Mouse (Mus musculus) left cerebral cortex, postnatal 14 days (tissue): ENCODE measurements around the gene Zc3h4. TPM values are rescaled to one million over a fixed set of nuclear protein-coding genes. Genes with fewer than 3 reads are reported as not detected.
A peak's percentile ranks its signal among the peaks of the same experiment; 100 is the strongest.

Source experiments
- DNase-seq, 2 experiments: peaks; one replicate each; pipeline ENCODE4 v3.0.0; 2021 to 2022; ENCODE audit warnings: low spot score in 2 of 2, mixed read lengths in 1 of 2
- intact Hi-C: fragments of 180-260 bp; cut with DNase I; formaldehyde crosslinking; loops from one replicate; pipeline ENCODE4 v1.15.1; 2025
- total RNA-seq, 2 experiments: library from RNA; stranded (reverse); gene quantifications; 2 replicates each; pipeline ENCODE4 v1.2.3; 2021

Zc3h4 gene
- total RNA-seq, 2 experiments from 2014 or later, result 55.1 to 55.7 TPM

GRCm38 (mm10) chr7:16420493-16421118 is 19.9 kb downstream of the Zc3h4 start:
- no peak for DNase-seq
- intact Hi-C loops, result no loop called here

DNA sequence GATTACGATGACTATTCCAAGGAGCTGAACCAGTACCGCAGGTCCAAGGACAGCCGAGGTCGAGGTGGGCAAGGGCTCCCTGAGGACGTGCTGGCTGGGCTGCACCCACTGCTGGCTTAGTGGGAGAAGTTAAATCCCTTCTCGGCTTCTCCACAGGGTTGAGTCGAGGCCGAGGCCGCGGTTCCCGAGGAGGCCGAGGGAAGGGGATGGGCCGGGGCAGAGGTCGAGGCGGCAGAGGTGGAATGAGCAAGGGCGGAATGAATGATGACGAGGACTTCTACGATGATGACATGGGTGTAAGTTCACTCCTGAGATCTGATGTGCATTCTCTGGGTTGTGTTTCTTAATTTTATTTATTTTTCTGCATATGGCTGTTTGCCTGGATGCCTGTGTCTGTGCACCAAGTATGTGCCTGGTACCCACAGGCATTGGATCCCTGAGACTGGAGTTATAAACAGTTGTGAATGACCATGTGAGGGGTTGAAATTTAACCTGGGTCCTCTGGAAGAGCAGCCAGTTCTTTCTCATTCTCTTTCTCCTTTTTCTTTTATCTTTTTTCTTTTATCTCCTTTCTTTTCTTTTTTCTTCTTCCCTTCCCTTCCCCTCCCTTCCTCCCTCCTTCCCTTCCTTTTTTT is 21.6 kb downstream of the Zc3h4 start:
- intact Hi-C loops, result no loop called here
- DNase-seq, result no peak

DNA sequence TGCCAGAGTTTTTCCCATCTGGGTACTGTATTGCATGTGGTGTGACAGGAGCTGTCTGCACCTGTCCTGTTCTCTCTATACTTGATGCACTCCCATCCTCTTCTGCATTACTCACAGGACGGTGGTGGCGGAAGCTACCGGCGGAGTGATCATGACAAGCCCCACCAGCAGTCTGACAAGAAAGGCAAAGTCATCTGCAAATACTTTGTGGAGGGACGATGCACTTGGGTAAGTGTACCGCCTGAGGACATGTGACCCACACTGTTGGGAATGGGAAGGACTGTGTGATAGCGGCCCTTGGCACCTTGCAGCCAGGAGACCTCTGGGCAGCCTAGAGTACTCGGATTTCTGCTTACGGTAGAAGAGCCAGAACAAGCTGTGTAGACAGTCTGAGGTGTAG is 23.0 kb downstream of the Zc3h4 start:
- DNase-seq, result no peak
- intact Hi-C loops, result no loop called here

- no peak for DNase-seq
- intact Hi-C loops, result loop anchor here (1.0 kb wide), 1 partner anchor 29 kb away; no protein-coding TSS in a partner anchor
Observed at GRCm38 (mm10) chr7:16425721-16426120, 25.0 kb downstream of the Zc3h4 start.

DNA sequence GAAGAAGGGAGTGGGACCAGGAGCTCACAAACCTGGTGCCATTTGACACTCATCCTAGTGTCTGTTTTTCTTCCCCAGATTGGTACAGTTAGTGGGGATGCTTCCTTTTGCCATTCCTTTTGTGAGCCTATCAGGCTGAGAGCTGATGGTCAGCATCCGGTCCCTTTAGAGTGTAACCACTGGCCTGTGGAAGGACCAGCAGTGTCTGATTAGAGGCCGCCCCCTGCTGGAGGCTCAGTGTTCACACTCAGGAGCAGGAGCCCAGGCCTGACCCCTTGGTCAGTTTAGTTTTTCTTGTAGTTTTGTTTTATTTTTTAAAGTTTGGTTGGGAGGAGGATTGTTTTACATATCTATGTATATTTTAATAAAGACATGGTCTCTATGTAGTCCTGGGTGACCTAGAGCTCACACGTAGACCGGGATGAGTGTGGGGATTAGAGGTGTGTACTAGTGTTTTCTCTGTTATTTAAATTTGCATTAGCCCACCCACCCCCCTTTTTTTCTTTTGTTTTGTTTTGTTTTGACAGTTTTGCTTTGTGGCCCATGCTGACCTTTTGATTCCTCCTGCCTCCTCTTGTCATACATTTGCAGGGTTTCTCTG is 25.5 kb downstream of the Zc3h4 start:
- intact Hi-C loops, result loop anchor here (1.0 kb wide), 1 partner anchor 30 kb away; no protein-coding TSS in a partner anchor
- peak; percentile 67 to 74 for DNase-seq

DNA sequence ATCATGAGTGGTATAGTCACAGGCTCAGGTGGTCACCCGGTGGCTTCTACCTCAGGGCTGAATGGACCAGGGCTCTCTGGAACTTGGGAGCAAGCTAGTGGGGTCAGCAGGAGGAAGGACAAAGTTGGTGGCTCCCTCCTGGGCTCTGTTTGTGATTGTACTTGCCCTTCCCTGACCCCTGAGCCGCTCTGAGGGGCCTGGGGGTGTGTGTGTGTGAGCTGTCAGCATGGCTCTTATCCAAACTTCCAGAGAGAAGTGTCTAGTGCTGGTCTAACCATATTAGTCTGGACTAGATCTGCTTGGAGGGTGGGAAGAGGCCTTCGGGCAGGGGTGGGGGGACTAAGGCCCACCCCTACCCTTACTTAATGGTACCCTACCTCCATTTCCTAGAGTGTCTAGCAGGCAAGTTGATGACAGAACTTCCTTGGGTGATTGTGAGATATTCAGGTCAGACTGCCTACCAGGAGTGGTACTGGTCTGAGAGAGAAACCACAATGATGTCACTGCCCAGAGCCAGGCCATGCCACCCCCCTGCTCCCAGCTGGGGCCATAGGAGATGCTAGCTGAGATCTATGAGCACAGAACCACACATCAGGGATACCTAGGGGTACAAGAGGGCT is 32.8 kb downstream of the Zc3h4 start:
- intact Hi-C loops, result no loop called here
- no peak for DNase-seq

DNA sequence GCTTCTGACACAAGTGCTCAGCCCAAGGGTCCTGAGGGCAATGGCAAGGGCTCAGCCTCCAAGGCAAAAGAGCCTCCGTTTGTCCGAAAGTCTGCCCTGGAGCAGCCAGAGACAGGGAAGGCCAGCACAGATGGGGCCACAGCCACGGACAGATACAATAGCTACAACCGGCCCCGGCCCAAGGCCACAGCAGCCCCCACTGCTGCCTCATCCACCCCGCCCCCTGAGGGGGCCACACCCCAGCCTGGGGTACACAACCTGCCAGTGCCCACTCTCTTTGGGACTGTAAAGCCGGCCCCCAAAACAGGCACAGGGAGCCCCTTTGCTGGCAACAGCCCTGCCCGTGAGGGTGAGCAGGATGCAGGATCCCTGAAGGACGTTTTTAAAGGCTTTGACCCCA is 34.4 kb downstream of the Zc3h4 start:
- DNase-seq, result no peak
- intact Hi-C loops, result no loop called here

DNA sequence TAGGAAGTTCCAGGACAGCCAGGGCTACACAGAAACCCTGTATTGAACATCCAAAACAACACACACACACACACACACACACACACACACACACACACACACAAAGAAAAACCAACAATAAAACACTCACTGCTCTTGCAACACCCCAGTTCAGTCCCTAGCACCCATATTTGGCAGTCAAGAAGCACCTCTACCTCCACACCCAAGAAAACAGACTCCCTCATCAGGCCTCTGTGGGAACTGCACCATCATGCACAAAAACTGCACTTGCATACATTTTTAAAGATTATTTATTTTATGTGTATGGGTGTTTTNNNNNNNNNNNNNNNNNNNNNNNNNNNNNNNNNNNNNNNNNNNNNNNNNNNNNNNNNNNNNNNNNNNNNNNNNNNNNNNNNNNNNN is 40.5 kb downstream of the Zc3h4 start:
- no peak for DNase-seq
- intact Hi-C loops, result no loop called here

DNA sequence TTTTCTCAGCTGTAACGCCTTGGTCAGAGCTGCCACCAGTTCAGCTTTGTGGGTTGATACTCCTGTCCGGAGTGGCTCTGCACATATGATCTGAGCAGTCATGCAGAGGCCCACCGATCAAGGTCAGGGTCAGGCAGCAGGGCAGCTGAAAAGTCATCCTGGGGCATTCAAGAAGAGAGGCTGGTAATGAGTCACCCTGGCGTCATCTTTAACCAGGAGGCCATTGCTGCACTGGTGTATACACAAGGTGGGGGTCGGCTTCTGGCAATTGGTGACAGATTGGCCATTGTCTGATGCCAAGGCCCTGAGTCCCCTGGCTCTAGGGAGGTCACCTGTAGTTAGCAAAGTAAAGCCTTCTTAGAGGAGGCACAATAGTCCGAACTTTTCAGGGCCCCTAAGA is 50.9 kb downstream of the Zc3h4 start:
- intact Hi-C loops, result no loop called here
- DNase-seq, result no peak

DNA sequence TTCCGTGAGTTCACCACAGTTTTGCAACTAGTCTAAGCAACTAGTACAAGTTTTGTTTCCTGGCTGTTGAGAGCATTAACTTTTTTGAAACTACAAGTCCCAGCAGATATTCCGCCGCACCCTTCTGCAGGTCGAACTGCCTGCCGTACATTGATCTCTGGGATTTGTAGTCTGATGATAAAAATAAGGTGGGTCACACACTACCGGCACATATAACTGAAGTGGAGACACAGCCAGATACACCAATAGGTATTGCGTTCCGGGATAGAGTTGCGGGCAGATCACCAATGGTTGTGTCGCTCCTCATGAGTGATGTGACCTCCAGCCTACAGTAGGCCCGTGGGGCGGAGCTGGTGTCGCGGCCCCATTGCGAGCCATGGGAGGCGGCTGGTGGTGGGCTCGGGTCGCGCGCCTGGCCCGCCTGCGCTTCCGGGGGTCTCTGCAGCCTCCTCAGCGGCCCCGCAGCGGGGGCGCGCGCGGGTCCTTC is 51.9 kb downstream of the Zc3h4 start, which contains the start of gene Tmem160:
Gene Tmem160 (plus strand): TSS at position 193 of the 487 bp plus-strand sequence.
- DNase-seq, result peak; percentile 90 to 98
- intact Hi-C loops, result no loop called here

GRCm38 (mm10) chr7:16453118-16453711 is 52.5 kb downstream of the Zc3h4 start:
- peak; percentile 74 to 82 for DNase-seq
- intact Hi-C loops, result no loop called here

GRCm38 (mm10) chr7:16455016-16455415 is 54.3 kb downstream of the Zc3h4 start:
- DNase-seq, result no peak
- intact Hi-C loops, result no loop called here

DNA sequence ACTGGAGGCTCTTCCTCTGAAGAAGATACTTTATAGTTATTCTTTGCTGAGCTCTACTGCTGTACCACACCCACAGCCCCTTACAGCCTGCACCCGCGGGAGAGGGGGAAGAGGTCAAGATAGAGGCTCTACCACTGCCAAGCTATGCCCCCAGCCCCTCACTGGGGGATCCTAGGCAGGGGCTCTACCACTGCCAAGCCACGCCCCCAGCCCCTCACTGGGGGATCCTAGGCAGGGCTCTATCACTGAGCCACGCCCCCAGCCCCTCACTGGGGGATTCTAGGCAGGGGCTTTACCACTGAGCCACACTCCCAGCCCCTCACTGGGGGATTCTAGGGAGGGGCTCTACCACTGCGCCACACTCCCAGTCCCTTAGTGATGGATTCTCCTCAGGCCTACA is 55.6 kb downstream of the Zc3h4 start:
- DNase-seq, result no peak
- intact Hi-C loops, result no loop called here

- no peak for DNase-seq
- intact Hi-C loops, result loop anchor here (10.0 kb wide), 2 partner anchors 166 to 274 kb away; partner anchors contain the start of gene Ap2s1
Observed at GRCm38 (mm10) chr7:16460566-16460965, 59.9 kb downstream of the Zc3h4 start.

DNA sequence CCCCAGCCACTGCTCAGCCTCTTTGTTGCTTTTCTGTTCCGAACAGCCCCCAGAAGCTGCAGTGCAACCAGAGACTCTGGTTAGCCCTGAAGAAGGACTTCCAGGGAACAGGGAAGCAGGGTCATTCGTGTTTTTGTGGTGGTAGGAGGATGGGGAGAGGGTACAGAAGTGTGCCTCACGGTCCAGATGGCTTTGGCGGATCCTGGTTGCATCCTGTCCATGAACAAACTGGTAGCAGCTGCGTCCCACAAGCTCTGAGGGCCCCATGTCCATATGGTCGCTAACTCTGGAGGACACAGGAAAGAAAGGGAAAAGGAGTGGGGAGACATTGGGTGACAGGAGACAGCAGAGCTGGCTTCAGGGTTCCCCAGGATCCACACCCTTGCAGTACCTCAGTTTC is 60.4 kb downstream of the Zc3h4 start:
- intact Hi-C loops, result loop anchor here (10.0 kb wide), 2 partner anchors 166 to 274 kb away; partner anchors contain the start of gene Ap2s1
- DNase-seq, result no peak

DNA sequence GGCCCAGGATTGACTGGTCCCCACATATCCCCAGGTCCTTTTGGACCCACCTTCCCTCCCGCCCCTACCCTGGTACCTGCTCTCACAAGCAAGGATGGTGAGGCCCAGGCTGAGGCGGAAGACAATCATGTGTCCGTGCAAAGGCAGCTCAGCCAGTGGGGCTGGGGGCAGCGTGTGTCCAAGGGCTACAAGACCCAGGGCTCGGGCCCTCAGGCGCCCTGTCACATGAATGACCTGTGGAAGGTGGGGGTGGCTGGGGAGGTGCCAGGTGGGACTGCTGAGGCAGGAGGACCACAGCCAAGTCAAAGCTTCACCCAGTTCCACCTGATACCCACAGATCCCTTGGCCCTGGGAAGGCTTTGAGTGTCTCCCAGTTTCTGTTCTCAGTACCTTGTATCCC is 61.0 kb downstream of the Zc3h4 start:
- no peak for DNase-seq
- intact Hi-C loops, result loop anchor here (10.0 kb wide), 2 partner anchors 167 to 273 kb away; partner anchors contain the start of gene Ap2s1

GRCm38 (mm10) chr7:16463214-16463613 is 62.5 kb downstream of the Zc3h4 start:
- intact Hi-C loops, result loop anchor here (10.0 kb wide), 2 partner anchors 168 to 272 kb away; partner anchors contain the start of gene Ap2s1
- peak; percentile 81 to 88 for DNase-seq

- intact Hi-C loops, result loop anchor here (2.0 to 10.0 kb wide), 5 partner anchors 26 to 270 kb away; partner anchors contain the start of gene Ap2s1
- DNase-seq, result peak; percentile 56 to 79
Observed at GRCm38 (mm10) chr7:16465160-16465559, 64.5 kb downstream of the Zc3h4 start.

GRCm38 (mm10) chr7:16465568-16465967 is 64.9 kb downstream of the Zc3h4 start:
- DNase-seq, result no peak
- intact Hi-C loops, result loop anchor here (2.0 to 10.0 kb wide), 5 partner anchors 25 to 269 kb away; partner anchors contain the start of gene Ap2s1
